Mouse (Mus musculus): ENCODE measurements around the gene Rad9a.

GRCm38 (mm10) chr19:4184976-4185975 is 16.2 kb downstream of the Rad9a start:
- TF ChIP-seq CTCF (IDR thresholded peaks at IDR 0.05; ENCODE audit: low read depth) (no peak), EP300 (optimal IDR thresholded peaks at IDR 0.05) (no peak)

All from stomach, postnatal 0 days (tissue).